Mouse (Mus musculus) ES-E14 (cell line): ENCODE results near the gene Wdr24.

Experiments used
- HCFC1 ChIP-seq: IDR thresholded peaks from 2 replicates; pipeline ENCODE4 v1.6.1; 2012; ENCODE audit warnings: low read length, inconsistent platforms, borderline replicate concordance; ENCODE audit not compliant: insufficient read depth
- MAFK ChIP-seq: IDR thresholded peaks from 2 replicates; pipeline ENCODE4 v1.6.1; 2014; ENCODE audit warnings: mild to moderate bottlenecking, low read depth, low read length, inconsistent platforms; ENCODE audit not compliant: insufficient read depth
- ZC3H11A ChIP-seq: IDR thresholded peaks from 2 replicates; pipeline ENCODE4 v1.6.1; 2012; ENCODE audit warnings: low read depth, mild to moderate bottlenecking, inconsistent platforms, low read length, borderline replicate concordance
- ZNF384 ChIP-seq: IDR thresholded peaks from 2 replicates; pipeline ENCODE4 v1.6.1; 2012; ENCODE audit warnings: low read depth, low read length, inconsistent platforms

- TF ChIP-seq HCFC1 (no peak), MAFK (no peak), ZC3H11A (no peak), ZNF384 (no peak)
Measured at GRCm38 (mm10) chr17:25792615-25793014, 30.8 kb upstream of the Wdr24 start, which contains the start of gene Fam173a.
